Mouse (Mus musculus) neural tube, embryonic 14.5 days (tissue): ENCODE data around the gene Erbb4. TPM values are rescaled to one million over a fixed set of nuclear protein-coding genes. Genes with fewer than 3 reads are reported as not detected.

Source experiments
- ATAC-seq: fragments of 200-750 bp; cut with Nextera tagmentation; 2 replicates; pipeline ENCODE4 v1.8.0; 2017; ENCODE audit warnings: low read depth, mild to moderate bottlenecking, moderate TSS enrichment, moderate library complexity
- H3K27ac ChIP-seq: fragments of 300-500 bp; sonication (generic); 2 replicates; pipeline ENCODE4 v1.5.1; 2014; ENCODE audit warnings: low read depth, mild to moderate bottlenecking, control low read depth, low read length, moderate library complexity, mixed read lengths
- H3K27me3 ChIP-seq: fragments of 300-500 bp; sonication (generic); 2 replicates; pipeline ENCODE4 v1.6.1; 2014; ENCODE audit warnings: low read length; ENCODE audit not compliant: control insufficient read depth, insufficient read depth
- H3K36me3 ChIP-seq: fragments of 300-500 bp; sonication (generic); 2 replicates; pipeline ENCODE4 v1.6.1; 2014; ENCODE audit warnings: low read length, mixed read lengths; ENCODE audit not compliant: control insufficient read depth, insufficient read depth
- H3K4me1 ChIP-seq: fragments of 300-500 bp; sonication (generic); 2 replicates; pipeline ENCODE4 v1.6.1; 2014; ENCODE audit warnings: low read length; ENCODE audit not compliant: control insufficient read depth, insufficient read depth
- H3K4me2 ChIP-seq: fragments of 300-500 bp; sonication (generic); 2 replicates; pipeline ENCODE4 v1.6.1; 2014; ENCODE audit warnings: mild to moderate bottlenecking, low read depth, low read length, control low read depth
- H3K4me3 ChIP-seq: fragments of 300-500 bp; sonication (generic); 2 replicates; pipeline ENCODE4 v1.5.1; 2014; ENCODE audit warnings: low read depth, low read length, control low read depth, mixed read lengths
- H3K9ac ChIP-seq: fragments of 300-500 bp; sonication (generic); replicated peaks from 2 replicates; pipeline ENCODE4 v1.6.1; 2014; ENCODE audit warnings: low read depth, mild to moderate bottlenecking, control low read depth, low read length, mixed read lengths
- H3K9me3 ChIP-seq: fragments of 300-500 bp; sonication (generic); 2 replicates; pipeline ENCODE4 v1.6.1; 2016; ENCODE audit warnings: low read length; ENCODE audit not compliant: control insufficient read depth
- WGBS: fragments of 180-500 bp; shearing (Covaris S2); extraction: QIAGEN DNeasy Blood & Tissue Kit; methylation state at CpG from one replicate; pipeline ENCODE4 v1.1.7; 2014; 5-methylcytosine and 5-hydroxymethylcytosine counted together
- polyA plus RNA-seq: library from polyadenylated mRNA; unstranded; fragments of >200 nt; fragmentation: Nextera tagmentation; extraction: Ambion mirVana; gene quantifications from 2 replicates; pipeline ENCODE4 v1.2.1, GENCODE M21; 2014

The Erbb4 gene
- polyA plus RNA-seq, 1 experiment from 2014 or later: 30.6 TPM

DNA sequence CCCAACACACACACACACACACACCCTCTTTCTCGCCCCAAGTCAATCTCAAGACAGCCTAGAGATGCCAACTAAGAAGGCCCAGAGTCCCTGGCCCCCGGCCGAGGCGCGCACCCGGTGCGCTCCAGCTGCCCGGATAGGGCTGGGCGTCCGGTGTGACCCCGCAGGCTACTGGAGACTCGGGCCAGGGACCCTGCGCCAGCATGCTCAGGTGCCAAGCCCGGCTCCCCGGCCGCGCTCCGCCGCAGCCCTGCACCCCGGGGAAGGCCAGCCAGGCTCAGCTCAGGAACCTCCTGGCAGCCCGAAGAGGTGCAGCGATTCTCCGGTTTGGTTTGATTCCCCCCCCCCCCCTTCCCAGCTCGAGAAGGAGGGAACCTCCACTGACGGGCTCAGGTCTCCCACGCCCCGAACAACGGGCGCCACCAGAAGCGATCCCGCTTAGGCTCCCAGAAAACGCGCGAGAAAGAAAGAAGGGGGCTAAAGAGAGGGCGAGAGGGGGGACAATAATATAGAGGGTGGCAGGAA lies 860 bp downstream of the Erbb4 start:
- H3K4me1 ChIP-seq: peaks cover 7% of the 10 kb centered on the region; the same call in 1 of the 2 replicates
- 0% methylated on average over 35 of the region's 35 CpGs for WGBS
- H3K9ac ChIP-seq: peak overlapping the region; percentile 72
- no peaks in the 10 kb centered on the region for H3K9me3 ChIP-seq
- peak overlapping the region; percentile 71 for H3K4me3 ChIP-seq
- no peaks in the 10 kb centered on the region for H3K36me3 ChIP-seq
- no peaks in the 10 kb centered on the region; the same call in 1 of the 2 replicates for H3K27me3 ChIP-seq
- peak overlapping the region; percentile 71 for H3K4me2 ChIP-seq
- ATAC-seq: peak; percentile 52
- H3K27ac ChIP-seq: peak overlapping the region; percentile 64

DNA sequence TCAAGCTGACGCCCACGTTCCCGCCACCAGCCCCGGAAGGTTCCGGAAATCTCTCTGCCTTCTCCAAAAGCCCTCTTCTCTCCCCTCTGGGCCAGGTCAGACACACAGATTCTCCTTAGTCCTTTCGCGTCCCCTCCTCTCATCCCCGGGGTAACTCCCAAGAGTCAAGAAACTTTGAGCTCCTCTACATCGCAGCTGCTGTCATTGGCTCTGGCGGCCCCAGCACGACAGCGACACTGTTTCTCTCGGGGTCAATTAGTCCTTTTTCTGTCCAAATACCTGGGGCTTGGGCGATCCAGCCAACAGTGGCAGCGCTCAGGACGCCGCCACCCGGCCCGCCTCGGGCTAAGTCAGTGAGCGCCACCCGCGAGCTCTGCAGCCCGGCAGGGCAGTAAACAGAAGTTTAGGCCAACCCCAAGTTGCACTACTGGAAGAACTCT lies 1.5 kb downstream of the Erbb4 start:
- Histone ChIP-seq H3K9ac (peak overlapping the region; percentile 72), H3K4me1 (peaks cover 7% of the 10 kb centered on the region; the same call in 1 of the 2 replicates), H3K27ac (peak overlapping the region; percentile 76), H3K4me2 (peak overlapping the region; percentile 71), H3K36me3 (no peaks in the 10 kb centered on the region), H3K4me3 (peak overlapping the region; percentile 71), H3K9me3 (no peaks in the 10 kb centered on the region), H3K27me3 (no peaks in the 10 kb centered on the region; the same call in 1 of the 2 replicates)
- 0 out of 2 replicates have a peak, but pooled peaks have one; percentile 7 for ATAC-seq
- under 1% methylated on average over 24 of the region's 24 CpGs for WGBS

DNA sequence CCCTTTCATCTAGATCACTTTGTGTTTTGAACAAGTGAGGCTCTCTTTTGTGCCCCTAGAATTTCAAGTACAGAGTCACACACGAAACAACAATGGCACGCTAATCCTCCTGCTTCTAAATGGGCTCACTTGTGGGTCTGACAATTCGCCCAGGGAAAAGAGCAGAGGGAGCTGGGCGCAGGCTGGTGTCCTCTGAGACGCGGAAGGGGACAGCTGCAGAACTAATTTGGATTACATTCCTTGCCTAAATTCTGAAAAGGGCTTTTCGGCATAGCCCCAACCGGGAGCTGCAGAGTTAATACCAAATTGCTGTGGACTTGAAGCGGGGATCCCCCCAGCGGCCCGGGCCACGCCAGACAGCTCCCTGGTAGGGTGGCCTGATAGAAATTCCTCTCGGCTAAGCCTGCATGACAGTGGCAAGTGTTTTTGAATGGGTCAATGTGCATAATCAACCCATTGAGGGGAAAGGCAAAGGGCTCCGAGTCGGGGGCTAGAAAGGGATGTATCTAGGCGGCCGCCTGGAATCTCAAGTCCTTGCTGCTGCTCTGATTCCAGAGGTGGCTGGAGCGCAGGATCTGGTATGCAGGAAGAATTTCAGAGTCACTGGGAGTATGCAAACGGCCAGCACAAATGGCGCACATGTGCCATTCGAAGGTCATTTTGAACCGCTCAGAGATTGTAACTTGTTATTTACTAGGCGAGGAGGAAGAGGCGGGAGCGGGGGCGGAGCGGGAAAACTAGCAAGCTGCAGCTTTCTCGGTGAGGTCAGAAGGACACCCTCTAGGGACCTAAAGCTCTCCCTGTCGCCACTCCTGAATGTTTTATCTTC lies 2.2 kb downstream of the Erbb4 start:
- ATAC-seq: peak; percentile 32; the same call in 1 of the 2 replicates
- Histone ChIP-seq H3K36me3 (no peaks in the 10 kb centered on the region), H3K4me1 (peaks cover 7% of the 10 kb centered on the region; the same call in 1 of the 2 replicates)

DNA sequence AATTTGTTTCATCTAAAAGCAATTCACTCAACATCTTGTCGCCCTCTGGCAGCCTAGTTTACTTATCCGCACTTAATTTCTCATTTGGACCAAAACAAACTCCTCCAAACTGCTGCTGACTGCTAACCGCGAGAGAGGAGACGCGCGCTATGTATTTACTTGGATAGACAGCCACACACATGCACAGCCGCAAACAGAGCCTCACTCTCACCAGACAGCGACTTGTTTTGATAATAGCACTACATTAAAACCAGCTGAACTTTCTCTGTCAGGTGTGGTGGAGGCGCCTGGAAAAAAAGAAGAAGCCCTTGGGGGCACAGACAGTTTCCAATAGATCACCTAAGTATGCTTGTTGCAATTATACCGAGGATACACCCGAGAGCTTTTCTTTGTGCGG lies 2.8 kb downstream of the Erbb4 start:
- under 1% methylated on average over 13 of the region's 13 CpGs for WGBS
- peak overlapping the region; percentile 76 for H3K27ac ChIP-seq
- H3K4me1 ChIP-seq: peaks cover 7% of the 10 kb centered on the region; the same call in 1 of the 2 replicates
- H3K9ac ChIP-seq: peak overlapping the region; percentile 72
- H3K4me2 ChIP-seq: peak overlapping the region; percentile 71
- H3K9me3 ChIP-seq: no peaks in the 10 kb centered on the region
- no peaks in the 10 kb centered on the region; the same call in 1 of the 2 replicates for H3K27me3 ChIP-seq
- ATAC-seq: no peak
- H3K36me3 ChIP-seq: no peaks in the 10 kb centered on the region
- H3K4me3 ChIP-seq: peak overlapping the region; percentile 71

More for the DNA sequence above, 2.2 kb downstream of the Erbb4 start:
- H3K4me3 ChIP-seq: peak overlapping the region; percentile 71
- peak overlapping the region; percentile 72 for H3K9ac ChIP-seq
- no peaks in the 10 kb centered on the region for H3K9me3 ChIP-seq
- H3K27me3 ChIP-seq: no peaks in the 10 kb centered on the region; the same call in 1 of the 2 replicates
- peak overlapping the region; percentile 76 for H3K27ac ChIP-seq
- peak overlapping the region; percentile 71 for H3K4me2 ChIP-seq
- under 1% methylated on average over 29 of the region's 29 CpGs for WGBS

DNA sequence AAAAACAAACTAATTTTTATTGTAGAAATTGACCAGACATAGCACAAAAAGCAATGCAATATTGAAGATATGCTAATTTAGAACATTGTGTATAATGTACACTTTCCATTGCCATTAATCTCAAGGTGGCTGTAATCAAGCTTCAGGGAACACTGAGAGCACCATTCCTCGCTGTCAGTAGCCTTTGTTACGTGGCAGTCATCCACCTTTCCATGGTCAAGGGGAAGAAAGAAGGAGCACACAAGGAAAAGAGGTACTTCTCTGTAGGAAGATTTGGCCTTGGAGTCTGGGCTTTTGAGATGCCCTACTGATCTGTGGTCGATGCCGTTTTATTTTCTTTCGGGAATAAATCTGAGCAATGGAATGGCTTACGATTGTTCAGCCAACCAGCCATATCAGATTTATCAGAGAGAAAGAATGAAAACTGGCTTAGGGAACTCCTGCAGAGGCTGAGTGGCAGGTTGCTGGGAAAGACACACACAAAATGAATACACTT lies 4.6 kb downstream of the Erbb4 start:
- 43% methylated on average over 6 of the region's 6 CpGs for WGBS
- Histone ChIP-seq H3K4me1 (peaks cover 7% of the 10 kb centered on the region; the same call in 1 of the 2 replicates), H3K27me3 (no peaks in the 10 kb centered on the region), H3K9ac (no peak overlapping the region), H3K4me3 (no peak overlapping the region), H3K4me2 (peak overlapping the region; percentile 23), H3K9me3 (no peaks in the 10 kb centered on the region), H3K27ac (no peak overlapping the region), H3K36me3 (no peaks in the 10 kb centered on the region)
- no peak for ATAC-seq

DNA sequence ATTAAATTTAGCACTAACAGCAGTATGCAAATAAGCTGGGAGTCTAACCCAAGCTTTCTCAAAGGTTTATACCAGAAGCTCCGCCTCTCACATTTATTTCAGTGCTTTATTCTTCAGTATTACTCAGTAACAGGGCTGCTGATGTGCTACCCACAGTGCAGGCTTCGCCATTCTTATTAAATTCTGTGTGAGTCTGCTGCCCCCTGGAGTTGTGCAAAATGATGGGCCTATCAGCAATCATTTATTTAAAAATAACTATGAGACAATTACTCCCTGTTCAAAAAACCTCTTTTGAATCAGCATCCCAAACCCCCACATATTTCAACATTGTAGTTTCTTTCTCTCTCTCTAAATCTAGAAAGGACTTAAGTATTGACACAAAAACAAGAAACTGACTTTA lies 6.2 kb downstream of the Erbb4 start:
- Histone ChIP-seq H3K4me1 (peaks cover 7% of the 10 kb centered on the region; the same call in 1 of the 2 replicates), H3K27me3 (no peaks in the 10 kb centered on the region), H3K9ac (no peak overlapping the region), H3K27ac (no peak overlapping the region), H3K36me3 (no peaks in the 10 kb centered on the region), H3K9me3 (no peaks in the 10 kb centered on the region), H3K4me2 (no peak overlapping the region), H3K4me3 (no peak overlapping the region)
- WGBS: 71% methylated on average over 2 of the region's 2 CpGs
- ATAC-seq: no peak

DNA sequence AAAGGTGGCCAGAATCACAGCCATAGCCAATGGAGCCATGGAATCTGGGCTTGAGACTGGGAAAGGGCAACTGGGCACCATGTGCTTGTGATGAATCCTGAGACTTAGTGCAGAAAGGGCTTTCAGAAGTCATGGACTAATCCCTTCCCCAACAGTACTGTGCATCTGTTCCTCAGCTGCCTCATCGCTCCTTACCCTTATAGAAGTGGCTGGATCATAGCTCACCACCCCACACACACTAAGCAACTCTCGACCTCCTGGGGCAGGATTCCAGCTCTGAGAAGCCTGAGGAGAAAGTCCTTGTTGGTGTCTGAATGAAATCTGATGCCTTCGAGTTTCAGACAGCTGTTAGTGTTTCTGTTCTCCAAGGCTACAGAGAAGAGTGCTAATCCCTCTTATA lies 14.8 kb downstream of the Erbb4 start:
- Histone ChIP-seq H3K4me1 (no peaks in the 10 kb centered on the region), H3K4me3 (no peak overlapping the region), H3K9ac (no peak overlapping the region), H3K27ac (no peak overlapping the region), H3K9me3 (no peaks in the 10 kb centered on the region), H3K4me2 (no peak overlapping the region), H3K36me3 (no peaks in the 10 kb centered on the region), H3K27me3 (no peaks in the 10 kb centered on the region)
- WGBS: 55% methylated on average over 3 of the region's 3 CpGs
- ATAC-seq: no peak

DNA sequence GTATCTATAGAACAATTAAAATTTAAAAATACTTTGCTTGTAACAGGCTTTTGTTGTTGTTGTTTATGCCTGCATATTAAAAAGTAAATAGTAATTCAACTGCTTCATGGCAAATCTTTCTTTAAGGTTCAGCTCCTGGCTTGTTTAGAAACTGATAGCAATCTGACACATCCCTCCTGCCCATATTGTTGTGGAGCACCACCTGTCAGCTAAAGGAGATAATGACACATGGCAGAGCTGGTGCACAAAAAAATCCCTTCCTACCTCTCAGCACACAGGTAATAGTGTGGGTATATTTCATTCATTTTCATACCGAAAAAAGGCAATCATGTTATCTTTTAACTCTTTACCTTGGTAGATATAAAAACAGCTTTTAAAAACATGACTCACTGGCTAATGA lies 18.5 kb downstream of the Erbb4 start:
- Histone ChIP-seq H3K4me1 (no peaks in the 10 kb centered on the region), H3K9me3 (no peaks in the 10 kb centered on the region), H3K4me3 (no peak overlapping the region), H3K27me3 (no peaks in the 10 kb centered on the region), H3K27ac (no peak overlapping the region), H3K4me2 (no peak overlapping the region), H3K9ac (no peak overlapping the region), H3K36me3 (no peaks in the 10 kb centered on the region)
- ATAC-seq: no peak
- WGBS: 81% methylated on average over 1 of the region's 1 CpGs

DNA sequence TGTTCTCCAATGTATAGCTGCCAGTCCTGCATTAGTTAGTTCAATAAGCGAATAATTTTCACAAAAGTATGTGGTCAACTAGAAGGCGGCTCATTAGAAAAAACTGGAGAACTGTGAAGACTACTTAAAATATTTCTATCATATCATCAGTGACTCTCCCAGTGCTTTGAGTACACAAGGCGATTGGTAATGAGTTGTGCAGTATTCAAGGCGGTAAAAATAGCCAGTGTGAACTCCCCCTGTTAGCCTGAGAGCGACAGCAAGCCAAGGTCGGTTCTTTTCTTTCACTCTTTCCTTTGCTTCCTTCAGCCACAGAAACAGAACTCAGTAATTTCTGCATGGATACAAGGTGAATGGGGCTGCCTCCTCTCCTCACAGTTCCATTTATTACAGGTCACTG lies 22.1 kb downstream of the Erbb4 start:
- H3K4me2 ChIP-seq: no peak overlapping the region
- 77% methylated on average over 6 of the region's 6 CpGs for WGBS
- no peak for ATAC-seq
- no peaks in the 10 kb centered on the region for H3K9me3 ChIP-seq
- no peak overlapping the region for H3K9ac ChIP-seq
- H3K36me3 ChIP-seq: no peaks in the 10 kb centered on the region
- no peaks in the 10 kb centered on the region for H3K4me1 ChIP-seq
- H3K27ac ChIP-seq: no peak overlapping the region
- H3K4me3 ChIP-seq: no peak overlapping the region
- H3K27me3 ChIP-seq: no peaks in the 10 kb centered on the region
